Comparison of ENCODE assay signal across 12 mouse cellular contexts in genomic region chr3:97048360-97048759, GRCm38 (mm10).
A peak's percentile ranks its signal among the peaks of the same experiment; 100 is the strongest.
DNase-seq lines count a peak whose midpoint lies in the region; ATAC-seq and TF ChIP-seq lines count a peak whose summit lies in the region.
"Had no signal": no experiment of that assay in that cellular context is flagged by ENCODE, and none has a peak within 500 bp of the region (broad histone marks: within the 10 kb centered on the region; RNA-seq: fewer than 3 reads in every experiment).

No protein-coding gene starts in this region.

- ATAC-seq in forebrain, postnatal 0 days, result no peak
- no peak for ATAC-seq in forebrain, embryonic 14.5 days
- ATAC-seq in lung, embryonic 14.5 days (ENCODE audit: insufficient read depth), result no peak

- H3K9me3 ChIP-seq in forebrain, postnatal 0 days (ENCODE audit: low read length), result no peaks in the 10 kb centered on the region
- H3K9me3 ChIP-seq in forebrain, embryonic 14.5 days (replicated peaks; ENCODE audit: control insufficient read depth, low read length), result no peaks in the 10 kb centered on the region
- no peaks in the 10 kb centered on the region for H3K9me3 ChIP-seq in lung, embryonic 14.5 days (ENCODE audit: low read depth, low read length)
- H3K9me3 ChIP-seq: heart, embryonic 15.5 days; neural tube, embryonic 13.5 days had no signal

- no peaks in the 10 kb centered on the region for H3K4me1 ChIP-seq in forebrain, postnatal 0 days (ENCODE audit: insufficient read depth)
- peaks cover 6% of the 10 kb centered on the region for H3K4me1 ChIP-seq in forebrain, embryonic 14.5 days (ENCODE audit: control insufficient read depth, insufficient read depth, low read length)
- peaks cover 26% of the 10 kb centered on the region for H3K4me1 ChIP-seq in lung, embryonic 14.5 days (ENCODE audit: insufficient read depth)

- H3K27me3 ChIP-seq in forebrain, postnatal 0 days (ENCODE audit: insufficient read depth, low read length), result no peaks in the 10 kb centered on the region
- H3K27me3 ChIP-seq in forebrain, embryonic 14.5 days (replicated peaks; ENCODE audit: control insufficient read depth, insufficient read depth, low read length), result no peaks in the 10 kb centered on the region
- no peaks in the 10 kb centered on the region for H3K27me3 ChIP-seq in lung, embryonic 14.5 days (ENCODE audit: insufficient read depth, low read length)
- H3K27me3 ChIP-seq: heart, embryonic 15.5 days; neural tube, embryonic 13.5 days had no signal

- no peak for DNase-seq in forebrain, postnatal 0 days
- DNase-seq in forebrain, embryonic 14.5 days (ENCODE audit: low spot score), result no peak
- no peak for DNase-seq in lung, embryonic 14.5 days
- DNase-seq in lung, postnatal 14 days, result no peak
- DNase-seq in WW6 (ENCODE audit: low read depth, low spot score) (peak; percentile 18), adipocyte (ENCODE audit: low spot score) (no peak)
- peak; percentile 30 for DNase-seq in thymus, postnatal 25 days
- DNase-seq in right cerebral cortex, postnatal 36 days (ENCODE audit: low spot score in 2 of 2), result no peak
- DNase-seq: kidney, adult 18-20 months; right cerebral cortex, postnatal 25 days had no signal

- H3K4me2 ChIP-seq in forebrain, postnatal 0 days (ENCODE audit: low read depth), result no peak overlapping the region
- H3K4me2 ChIP-seq in forebrain, embryonic 14.5 days (ENCODE audit: low read length), result no peak overlapping the region
- H3K4me2 ChIP-seq in lung, embryonic 14.5 days, result no peak overlapping the region
- H3K4me2 ChIP-seq: heart, embryonic 15.5 days; neural tube, embryonic 13.5 days had no signal

- H3K4me3 ChIP-seq in forebrain, postnatal 0 days (ENCODE audit: low read depth, low read length), result no peak overlapping the region
- no peak overlapping the region for H3K4me3 ChIP-seq in forebrain, embryonic 14.5 days (ENCODE audit: low read depth, low read length)
- no peak overlapping the region for H3K4me3 ChIP-seq in lung, embryonic 14.5 days (ENCODE audit: low read depth, low read length)
- H3K4me3 ChIP-seq: heart, embryonic 15.5 days; neural tube, embryonic 13.5 days had no signal

- TF ChIP-seq CTCF in forebrain, postnatal 0 days (IDR thresholded peaks at IDR 0.05; ENCODE audit: low read depth), result peak; percentile 24
- peak; percentile 51 for TF ChIP-seq CTCF in lung, embryonic 14.5 days (IDR thresholded peaks at IDR 0.05; ENCODE audit: low read depth)

- H3K9ac ChIP-seq in forebrain, postnatal 0 days, result no peak overlapping the region
- H3K9ac ChIP-seq in forebrain, embryonic 14.5 days (ENCODE audit: low read length), result no peak overlapping the region
- H3K9ac ChIP-seq in lung, embryonic 14.5 days, result no peak overlapping the region
- H3K9ac ChIP-seq: heart, embryonic 15.5 days; neural tube, embryonic 13.5 days had no signal

- no peaks in the 10 kb centered on the region for H3K36me3 ChIP-seq in forebrain, postnatal 0 days (ENCODE audit: insufficient read depth)
- H3K36me3 ChIP-seq in forebrain, embryonic 14.5 days (ENCODE audit: control insufficient read depth, insufficient read depth, low read length), result no peaks in the 10 kb centered on the region
- no peaks in the 10 kb centered on the region for H3K36me3 ChIP-seq in lung, embryonic 14.5 days (ENCODE audit: insufficient read depth)
- H3K36me3 ChIP-seq: neural tube, embryonic 13.5 days had no signal

- H3K27ac ChIP-seq in forebrain, postnatal 0 days (ENCODE audit: low read depth, low read length), result no peak overlapping the region
- no peak overlapping the region for H3K27ac ChIP-seq in forebrain, embryonic 14.5 days (ENCODE audit: low read depth, low read length)
- no peak overlapping the region for H3K27ac ChIP-seq in lung, embryonic 14.5 days (ENCODE audit: low read depth)
- H3K27ac ChIP-seq: heart, embryonic 15.5 days; neural tube, embryonic 13.5 days had no signal

Comparison
In these comparisons a context has a peak if more than half of its experiments do, and no peak if none do; other contexts are left out.
1. DNase-seq: peak in WW6 (single experiment) and thymus, postnatal 25 days (single experiment); none in forebrain, postnatal 0 days (single experiment), forebrain, embryonic 14.5 days (single experiment), lung, embryonic 14.5 days (single experiment), lung, postnatal 14 days (single experiment), right cerebral cortex, postnatal 36 days (0 of 2) and adipocyte (single experiment).